Mouse (Mus musculus) megakaryocyte, adult 5-6 weeks (primary cell): ENCODE results near the gene Smco3. TPM values are rescaled to one million over a fixed set of nuclear protein-coding genes. Genes with fewer than 3 reads are reported as not detected.

Source experiments
- ATAC-seq: 2 replicates; pipeline ENCODE4 v1.8.0; 2016; ENCODE audit warnings: mild to moderate bottlenecking, inconsistent platforms; ENCODE audit not compliant: poor library complexity, severe bottlenecking
- total RNA-seq, 2 experiments: library from RNA; stranded (forward) in 1 of 2; stranded (reverse) in 1 of 2; fragments of 153-499, 151-499 nt in 1 of 2; fragments of 221-1000, 200-1000 nt in 1 of 2; gene quantifications; 2 replicates each; pipeline versions ENCODE4 v1.2.3 to v1.2.4; 2015 to 2017

The Smco3 gene
- total RNA-seq, 2 experiments from 2014 or later, result 0.26 to 0.51 TPM

DNA sequence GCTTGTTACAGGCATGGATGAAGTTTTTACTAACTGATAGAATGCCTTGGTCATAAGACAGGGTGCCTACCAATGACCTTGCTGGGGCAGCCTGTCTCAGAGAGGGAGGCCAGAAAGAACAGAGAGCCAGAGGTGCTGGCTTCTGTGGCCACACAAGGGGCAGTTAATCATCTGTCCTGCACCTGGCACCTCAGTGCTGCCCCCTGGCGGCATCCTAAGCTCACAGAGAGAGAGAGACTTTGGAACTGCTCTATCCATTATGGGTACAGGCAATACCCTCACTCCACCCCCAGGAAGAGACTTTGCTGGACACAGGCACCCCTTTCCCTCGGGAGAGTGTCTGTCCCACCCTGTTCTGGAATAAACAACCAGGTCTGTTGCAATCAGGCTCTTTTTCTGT is 12.5 kb upstream of the Smco3 start:
- ATAC-seq, result peak; percentile 77

DNA sequence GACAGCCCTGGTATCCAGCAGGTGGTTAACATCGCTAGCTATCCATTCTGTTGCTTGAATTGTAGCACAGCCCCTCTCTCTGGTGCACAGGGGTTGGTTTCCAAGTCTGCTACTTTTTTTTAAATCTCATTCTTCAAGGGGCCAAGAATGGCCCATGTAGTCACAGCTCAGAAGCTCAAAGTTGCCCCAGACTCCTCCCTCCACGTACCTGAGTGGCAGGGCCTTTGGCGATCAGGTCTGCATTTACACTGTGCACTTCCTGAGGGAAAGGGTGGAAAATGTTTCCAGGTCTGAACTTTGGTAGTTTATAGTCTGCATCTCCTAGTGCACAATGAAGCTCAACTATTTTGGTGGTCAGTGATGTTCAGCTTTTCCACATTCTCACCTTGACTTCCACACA is 12.0 kb upstream of the Smco3 start:
- no peak for ATAC-seq

DNA sequence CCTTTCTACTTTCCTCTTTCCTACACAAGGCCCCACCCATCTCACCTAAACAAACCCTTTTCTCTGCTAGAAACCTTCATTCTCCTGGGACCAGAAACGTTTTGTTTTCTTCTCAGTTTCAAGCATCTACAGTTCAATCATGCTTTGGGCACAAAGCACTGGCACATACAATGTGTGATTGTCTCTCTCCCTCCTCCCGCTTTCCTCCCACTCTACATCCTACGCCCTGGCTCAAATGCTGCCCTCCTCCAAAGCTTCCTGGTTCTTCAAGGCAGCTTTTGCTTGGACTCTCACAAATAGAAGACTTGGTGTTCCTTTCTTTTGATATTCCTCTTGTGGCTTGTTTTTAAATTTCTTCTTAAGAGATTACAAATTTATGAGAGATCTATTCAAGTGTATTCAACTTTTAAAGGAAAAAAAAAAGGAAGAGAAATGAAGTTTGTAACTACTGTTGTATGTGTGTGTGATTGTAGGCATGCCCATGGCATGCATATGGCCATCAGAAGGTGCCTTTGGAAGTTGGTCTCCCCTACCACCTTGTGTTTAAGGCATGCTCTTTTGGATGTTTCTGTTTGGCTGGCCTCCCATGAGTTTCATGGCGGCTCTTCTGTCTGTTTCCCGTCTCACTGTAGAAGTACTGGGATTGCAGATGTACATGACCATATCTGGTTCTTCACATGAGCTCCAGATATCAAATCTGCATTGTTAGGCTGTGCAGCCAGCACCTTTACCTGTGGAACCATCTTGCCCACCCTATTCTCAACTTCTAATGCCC is 10.6 kb upstream of the Smco3 start:
- ATAC-seq, result no peak

DNA sequence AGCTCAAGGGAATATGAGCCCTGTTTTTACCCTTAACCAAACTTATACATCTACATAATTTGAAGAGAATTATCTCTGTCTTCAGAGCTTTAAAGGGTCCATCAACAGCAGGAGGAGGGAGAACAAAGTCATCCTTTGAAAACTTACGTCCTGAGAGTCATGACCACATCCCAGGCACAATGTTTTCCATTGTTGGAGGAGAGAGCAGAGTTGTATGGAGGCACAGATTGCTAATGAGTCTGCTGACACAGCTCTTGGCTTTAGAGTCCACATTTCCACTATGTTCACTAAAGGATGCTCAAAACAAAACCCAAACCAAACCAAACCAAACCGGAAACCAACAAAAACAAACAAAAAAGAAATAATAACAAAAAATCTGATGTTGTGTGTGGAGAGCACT is 9.7 kb upstream of the Smco3 start:
- ATAC-seq, result no peak

DNA sequence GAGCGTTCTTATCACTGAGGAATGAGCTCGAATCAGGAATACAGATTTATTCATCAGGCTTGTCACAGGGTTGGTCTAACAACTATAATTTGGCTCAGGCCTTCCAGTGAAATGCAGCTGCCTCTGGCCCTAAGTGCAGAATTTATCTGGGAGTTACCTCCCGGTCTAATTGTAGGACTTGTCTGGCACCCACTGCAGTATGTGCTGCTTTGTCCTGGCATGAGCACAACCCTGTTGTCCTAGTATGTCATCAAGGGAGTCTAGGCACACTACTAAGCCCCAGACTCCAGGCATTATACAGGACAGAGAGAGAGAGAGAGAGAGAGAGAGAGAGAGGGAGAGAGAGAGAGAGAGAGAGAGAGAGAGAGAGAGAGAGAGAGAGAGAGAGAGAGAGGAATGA is 2.1 kb upstream of the Smco3 start:
- no peak for ATAC-seq

DNA sequence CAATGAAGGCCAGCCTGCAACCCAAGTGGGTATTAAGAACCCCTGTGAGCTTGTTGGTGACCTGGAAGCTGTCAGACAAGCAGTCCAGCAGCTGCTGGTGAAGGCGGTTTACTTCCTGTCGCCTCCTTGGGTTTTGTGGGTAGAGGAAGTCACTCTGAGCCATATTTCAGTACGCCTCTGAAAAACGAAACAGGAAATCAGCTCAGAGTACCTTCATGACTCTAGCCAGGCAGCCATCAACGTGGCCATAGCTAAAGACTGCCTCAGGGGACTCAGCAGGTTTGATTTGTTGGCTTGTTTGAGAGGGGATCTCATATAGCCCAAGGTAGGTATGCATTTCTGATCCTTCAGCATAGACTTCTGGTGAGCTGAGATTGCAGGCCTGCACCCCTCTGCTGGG is 3.5 kb downstream of the Smco3 start:
- peak; percentile 41 for ATAC-seq

DNA sequence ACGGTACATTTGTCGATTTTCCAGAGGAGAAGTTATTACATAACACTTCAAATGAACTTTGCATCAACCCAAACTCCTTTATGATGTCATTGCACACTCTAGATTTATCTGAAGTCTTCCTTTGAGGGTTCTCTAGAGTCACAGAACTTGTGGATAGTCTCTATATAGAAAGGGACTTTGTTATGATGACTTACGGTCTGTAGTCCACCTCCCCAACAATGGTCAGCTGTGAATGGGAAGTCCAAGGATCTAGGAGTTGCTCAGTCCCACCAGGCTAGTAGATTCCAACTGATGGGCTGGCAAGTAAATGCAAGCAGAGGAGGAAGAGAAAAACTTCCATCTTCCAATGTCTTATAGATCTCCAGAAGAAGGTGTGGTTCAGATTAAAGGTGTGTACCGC is 6.6 kb downstream of the Smco3 start:
- no peak for ATAC-seq

DNA sequence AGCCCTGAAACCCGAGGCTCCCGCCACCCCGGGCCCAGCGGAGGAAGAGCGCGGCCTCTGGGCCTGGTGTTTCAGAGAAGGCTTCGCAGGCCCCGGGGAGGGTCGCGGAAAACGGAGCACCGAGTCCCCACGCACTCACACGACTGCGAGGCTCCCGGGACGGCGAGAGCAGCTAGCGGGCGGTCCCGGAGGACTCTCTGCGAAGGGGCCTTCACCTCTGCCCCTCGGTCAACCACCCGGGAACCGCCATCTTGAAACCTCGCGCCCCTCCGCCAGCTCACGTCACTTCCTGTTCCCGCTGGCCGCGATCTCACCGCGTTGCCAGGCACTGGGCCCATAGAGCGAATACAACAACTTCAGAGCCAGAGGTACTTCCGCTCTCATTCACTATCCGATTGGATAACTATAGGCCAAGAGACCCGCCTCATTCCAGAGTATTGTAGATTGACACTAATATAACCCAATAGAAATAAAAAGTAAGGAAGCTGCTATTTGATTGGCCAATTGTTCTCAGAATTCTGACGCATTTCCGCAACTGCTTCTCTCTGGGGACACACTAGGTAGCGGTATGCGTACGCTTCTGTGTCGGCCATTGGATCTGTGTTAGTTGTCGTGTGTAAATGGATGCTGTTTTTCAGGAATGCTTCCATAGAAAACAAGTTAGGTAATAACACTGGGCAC is 7.2 kb downstream of the Smco3 start, which contains the start of gene Wbp11:
Wbp11 (minus strand) TSS at position 353 of the 681 bp plus-strand sequence.
- ATAC-seq, result peak; percentile 94

DNA sequence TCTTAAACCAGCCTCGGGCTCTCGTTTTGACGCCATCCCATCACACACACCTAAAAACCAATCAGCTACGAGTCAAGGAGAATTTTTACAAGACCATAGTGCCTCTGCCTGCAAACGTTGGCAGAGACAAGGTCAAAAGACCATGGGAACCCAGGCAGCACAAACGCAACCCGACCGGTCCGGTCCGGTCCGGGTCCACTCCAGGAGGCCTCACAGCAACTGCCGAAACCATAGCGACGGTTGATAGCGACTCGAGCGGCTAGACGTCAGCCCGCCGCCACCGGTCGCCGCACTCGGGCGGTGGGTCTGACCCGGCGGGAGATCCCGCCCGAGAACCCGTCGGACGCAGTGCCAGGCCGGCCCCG is 7.8 kb downstream of the Smco3 start, which contains the start of gene BC049715:
BC049715 (plus strand) TSS at position 111 of the 365 bp plus-strand sequence.
- no peak; the same call in 1 of the 2 replicates for ATAC-seq

DNA sequence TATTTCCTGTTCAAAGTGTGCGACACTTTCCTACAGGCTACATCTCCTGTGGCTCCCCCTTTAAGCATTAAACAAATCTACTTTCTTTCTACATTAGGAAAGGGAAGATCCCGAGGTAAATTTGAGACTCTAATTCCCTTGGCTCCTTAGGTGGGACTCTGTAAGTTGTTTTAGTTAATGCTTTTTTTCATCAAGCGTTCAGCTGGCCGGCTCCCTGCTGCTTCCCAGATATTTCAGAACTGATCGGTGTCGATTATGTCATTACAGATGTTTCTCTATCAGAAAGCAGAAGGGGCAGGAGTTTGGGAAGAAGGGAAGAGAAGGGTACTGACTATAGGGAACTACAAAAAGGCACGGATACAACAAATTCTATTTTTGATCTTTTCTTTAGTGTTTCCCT is 8.1 kb downstream of the Smco3 start:
- no peak for ATAC-seq

DNA sequence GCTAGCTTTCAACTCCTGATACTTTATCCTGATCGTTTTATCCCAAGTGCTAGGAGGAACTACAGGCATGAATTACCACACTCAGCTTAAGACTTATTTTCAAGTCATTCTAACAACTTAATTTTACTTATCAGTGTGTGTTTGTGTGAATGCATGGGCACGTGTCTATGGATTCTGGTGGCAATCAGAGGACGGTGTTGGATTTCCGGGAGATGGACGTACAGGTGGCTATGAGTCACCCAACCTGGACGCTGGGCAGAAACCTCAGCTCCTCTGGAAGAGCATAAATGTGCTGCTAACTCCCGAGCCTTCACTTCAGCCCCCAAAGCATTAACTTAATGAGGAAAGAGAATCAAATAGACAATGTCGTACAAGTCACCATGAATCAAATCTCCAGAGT is 10.3 kb downstream of the Smco3 start:
- no peak for ATAC-seq

DNA sequence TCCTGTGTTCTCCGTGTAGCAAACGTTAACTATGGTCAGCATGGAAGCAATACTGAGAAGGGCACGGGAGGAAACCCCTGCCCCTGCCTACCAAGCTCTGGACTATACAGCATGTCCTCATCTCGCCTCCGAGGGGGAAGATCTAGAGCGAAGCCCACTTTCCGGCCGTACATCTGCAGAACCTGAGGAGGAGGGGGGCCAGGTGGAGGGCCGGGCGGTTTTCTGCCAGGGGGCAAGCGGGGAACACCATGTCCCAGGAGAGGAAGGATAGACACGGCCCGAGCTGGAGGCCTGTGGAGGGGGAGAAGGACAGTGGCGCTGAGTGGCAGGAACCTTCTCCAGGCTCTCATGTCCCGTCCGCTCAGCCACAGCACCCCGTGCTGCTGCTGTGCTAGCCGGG is 14.2 kb downstream of the Smco3 start:
- ATAC-seq, result no peak

DNA sequence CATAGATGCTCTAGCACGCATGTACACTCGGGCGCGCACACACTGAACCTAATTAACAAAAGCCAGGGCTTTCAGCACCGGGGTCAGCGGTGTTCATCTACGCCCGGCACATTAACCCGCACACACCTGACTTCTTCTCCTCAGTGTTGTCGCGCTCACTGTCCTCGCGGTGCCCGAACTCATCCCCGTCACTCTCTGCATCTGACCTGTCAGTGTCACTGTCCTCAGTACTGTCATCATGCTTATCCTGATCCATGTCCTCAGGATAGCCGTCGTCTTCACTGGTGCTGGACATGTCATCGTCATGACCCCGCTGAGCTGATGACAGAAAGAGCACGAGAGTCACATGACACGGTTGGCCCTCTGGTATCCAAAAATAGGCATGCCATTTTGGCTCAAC is 14.9 kb downstream of the Smco3 start:
- no peak for ATAC-seq

DNA sequence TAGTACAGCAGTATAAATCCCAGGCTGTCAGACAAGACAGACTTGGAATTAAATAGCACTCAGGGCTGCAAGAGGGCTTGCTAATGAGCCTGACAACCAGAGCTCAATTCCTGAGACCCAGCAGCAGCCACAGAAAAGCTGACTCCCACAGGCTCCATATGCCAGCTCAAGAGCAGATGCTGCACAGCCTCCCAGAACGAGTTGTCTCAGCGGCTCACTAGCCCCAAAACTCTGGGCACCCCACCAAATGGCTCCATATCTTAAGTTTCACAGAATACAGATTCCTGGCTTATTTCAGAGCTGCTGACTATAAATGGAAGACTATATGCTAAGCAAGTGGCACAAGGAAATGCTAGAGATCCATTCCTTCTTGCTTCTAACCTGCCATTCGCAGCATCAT is 17.7 kb downstream of the Smco3 start:
- ATAC-seq, result no peak

DNA sequence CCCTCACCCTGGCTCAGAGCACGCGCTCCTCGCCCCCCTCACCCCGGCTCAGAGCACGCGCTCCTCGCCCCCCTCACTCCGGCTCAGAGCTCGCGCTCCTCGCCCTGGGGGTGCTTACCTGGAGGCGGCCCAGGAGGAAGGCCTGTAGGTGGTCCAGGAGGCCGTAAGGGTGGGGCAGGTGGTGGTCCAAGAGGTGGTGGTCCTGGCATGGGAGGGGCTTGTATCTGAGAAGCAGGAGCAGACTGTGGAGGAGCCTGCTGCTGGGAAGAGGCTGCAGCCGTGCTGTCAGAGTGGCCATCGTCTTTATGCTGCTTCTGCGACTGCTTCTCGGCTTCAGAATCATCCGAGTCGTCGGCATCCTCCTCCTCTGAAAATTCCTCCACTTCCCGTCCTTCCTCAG is 18.4 kb downstream of the Smco3 start:
- ATAC-seq, result no peak

DNA sequence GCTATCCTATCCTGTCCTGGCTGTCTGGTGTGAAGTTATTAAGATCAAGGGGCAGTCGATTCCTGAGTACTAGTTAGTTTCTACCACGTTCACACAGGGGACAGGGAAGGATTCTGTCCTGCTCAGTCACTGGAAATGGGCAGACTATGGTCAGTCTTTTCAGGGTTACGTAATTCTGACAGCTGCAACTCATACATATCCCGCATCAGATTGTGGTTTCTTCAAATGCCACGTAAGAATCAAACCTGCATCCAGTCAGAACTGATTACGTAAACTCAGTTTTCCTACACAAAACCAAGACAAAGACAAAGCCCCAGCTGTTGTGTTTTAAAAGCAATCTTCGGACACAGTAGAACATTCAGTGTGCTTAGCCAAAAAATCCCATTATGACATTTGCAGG is 19.9 kb downstream of the Smco3 start:
- no peak for ATAC-seq

DNA sequence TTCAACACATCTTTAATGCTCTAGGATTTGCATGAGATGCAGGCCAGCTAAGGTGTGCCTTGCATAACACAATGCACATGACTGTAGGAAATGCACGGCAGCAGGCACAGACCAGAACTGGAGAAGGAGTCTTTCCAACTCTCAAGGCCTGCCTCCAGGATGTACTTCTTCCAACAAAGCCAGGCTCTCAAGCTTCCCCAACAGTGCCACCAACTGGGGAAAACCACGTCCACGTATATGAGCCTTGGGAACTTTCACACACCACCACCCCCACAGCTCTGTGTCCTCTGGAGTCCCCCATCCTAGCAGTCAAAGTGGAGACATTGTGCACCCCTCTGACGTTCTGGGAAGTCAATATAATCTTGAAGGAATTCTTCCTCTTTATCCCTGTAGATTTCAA is 22.1 kb downstream of the Smco3 start:
- ATAC-seq, result no peak

DNA sequence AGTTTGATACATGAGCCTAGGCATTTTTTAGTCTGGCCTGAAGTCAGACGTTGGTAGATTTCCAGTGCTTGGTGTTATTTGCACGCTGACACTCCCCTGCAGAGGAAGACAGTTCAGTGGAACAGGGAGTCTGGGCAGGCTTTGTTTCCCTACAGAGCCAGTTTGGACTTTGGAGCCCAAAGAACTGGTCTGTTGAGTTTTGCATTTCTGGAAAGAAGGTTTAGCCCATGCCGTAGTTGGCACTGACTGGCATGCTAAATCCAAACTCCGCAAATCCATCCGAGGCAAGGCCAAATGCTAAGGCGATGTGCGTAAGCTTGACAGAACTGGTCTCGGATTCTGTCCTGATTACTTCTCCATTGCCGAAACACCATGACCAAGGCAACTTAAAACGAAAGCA is 24.1 kb downstream of the Smco3 start:
- no peak for ATAC-seq

DNA sequence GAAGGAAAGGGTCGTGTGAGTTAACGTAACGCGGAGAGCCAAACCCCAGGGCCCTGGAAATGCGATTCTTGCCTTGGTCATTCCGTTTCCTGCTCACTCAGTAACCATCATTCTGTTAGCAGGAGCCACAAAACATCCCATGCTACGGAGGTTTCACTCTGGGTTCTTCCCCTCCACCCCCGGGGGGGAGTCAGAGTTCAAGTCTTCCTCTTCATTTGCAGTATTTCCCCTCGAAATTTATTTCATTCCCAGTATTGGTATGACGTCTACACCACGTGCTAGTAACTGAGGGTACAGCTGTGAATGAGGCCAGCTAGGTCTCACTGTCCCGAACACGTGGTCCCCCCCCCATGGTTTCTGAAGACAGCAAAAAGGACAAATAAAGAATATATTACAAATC is 25.6 kb downstream of the Smco3 start:
- ATAC-seq, result no peak

DNA sequence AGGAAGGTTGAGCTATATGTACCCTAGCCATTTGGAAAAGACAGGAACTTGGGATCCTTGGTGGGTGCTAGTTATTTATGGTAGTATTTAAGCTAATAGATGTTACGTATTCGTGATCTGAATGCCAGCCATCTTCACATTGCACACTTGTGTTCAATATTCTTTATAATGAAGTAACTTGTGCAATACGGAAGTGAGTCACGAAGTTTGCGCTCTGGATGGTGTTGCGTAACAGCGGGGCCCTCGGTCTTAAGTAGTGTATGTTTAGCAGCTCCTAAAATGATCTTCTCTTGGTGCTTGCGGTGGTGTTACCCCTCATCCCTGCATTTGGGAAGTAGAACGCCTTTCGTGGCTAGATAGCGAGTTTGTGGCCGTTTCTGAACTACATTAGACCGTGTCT is 26.2 kb downstream of the Smco3 start:
- peak; percentile 49 for ATAC-seq

DNA sequence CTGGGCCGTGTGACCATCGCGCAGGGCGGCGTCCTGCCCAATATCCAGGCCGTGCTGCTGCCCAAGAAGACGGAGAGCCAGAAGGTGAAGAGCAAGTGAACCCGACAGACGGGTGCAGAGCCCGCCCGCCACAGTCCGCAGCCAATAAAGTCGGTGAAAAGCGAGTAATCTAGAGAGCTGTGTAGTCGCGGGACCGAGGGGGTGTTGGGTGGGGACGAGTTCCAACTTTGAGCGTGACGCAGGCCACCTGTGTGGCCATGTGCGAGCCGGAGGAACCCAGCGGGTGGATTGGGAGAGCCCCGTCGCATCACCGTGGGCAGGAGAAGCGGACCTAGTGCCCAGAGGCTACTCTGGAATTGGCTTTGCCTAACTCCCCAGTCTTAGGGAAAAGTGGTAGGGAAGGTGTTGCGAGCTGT is 26.6 kb downstream of the Smco3 start:
- peak; percentile 14; the same call in 1 of the 2 replicates for ATAC-seq

DNA sequence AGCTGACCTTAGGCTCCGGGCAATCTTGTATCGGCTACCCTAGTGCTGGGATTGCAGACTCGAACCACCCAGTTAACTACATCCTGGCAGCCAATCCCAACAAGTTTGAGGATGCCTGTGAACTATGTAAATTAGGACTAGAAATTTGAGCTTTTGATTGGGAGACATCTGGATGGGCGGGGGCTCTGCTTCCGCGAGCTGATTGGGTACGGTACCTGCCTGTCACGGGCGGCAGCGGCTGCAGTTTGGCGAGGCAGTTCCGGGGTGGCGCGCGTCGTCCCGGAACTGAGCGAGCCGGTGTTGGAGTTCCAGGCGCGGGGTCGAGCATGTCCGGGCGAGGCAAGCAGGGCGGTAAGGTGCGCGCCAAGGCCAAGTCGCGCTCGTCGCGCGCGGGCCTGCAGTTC is 27.2 kb downstream of the Smco3 start, which contains the start of gene H2afj:
H2afj (plus strand) TSS at position 231 of the 404 bp plus-strand sequence.
- ATAC-seq, result peak; percentile 69
